Mouse (Mus musculus) cerebellum, adult 11-12 months (tissue): ENCODE measurements at regions not wholly inside any gene's neighbourhood (a gene's known extent, or its start where the extent isn't known, plus 50 kb on each side); places are given as distances from the start of the nearest gene placed in this dataset.

Experiments
- DNase-seq: peaks from one replicate; pipeline ENCODE4 v3.0.0; 2022

- no peak for DNase-seq
These were observed 109.3 kb upstream of the Ado start for GRCm38 (mm10) chr10:67658005-67658545.

- DNase-seq: no peak
These were observed 108.5 kb upstream of the Ado start for GRCm38 (mm10) chr10:67657305-67657704.

GRCm38 (mm10) chr10:67654518-67654917, 105.8 kb upstream of the Ado start:
- no peak for DNase-seq

GRCm38 (mm10) chr10:67652300-67652699, 103.5 kb upstream of the Ado start:
- no peak for DNase-seq

GRCm38 (mm10) chr10:67651386-67651785, 102.6 kb upstream of the Ado start:
- no peak for DNase-seq

- no peak for DNase-seq
These were observed 99.3 kb upstream of the Ado start for GRCm38 (mm10) chr10:67647777-67648727.

- no peak for DNase-seq
These were observed 98.2 kb upstream of the Ado start for GRCm38 (mm10) chr10:67646659-67647559.

GRCm38 (mm10) chr10:67645821-67646220, 97.1 kb upstream of the Ado start:
- DNase-seq: no peak

- no peak for DNase-seq
These were observed 95.5 kb upstream of the Ado start for GRCm38 (mm10) chr10:67644280-67644679.

GRCm38 (mm10) chr10:67643685-67644084, 94.9 kb upstream of the Ado start:
- peak; percentile 16 for DNase-seq

- no peak for DNase-seq
These were observed 88.6 kb upstream of the Ado start for GRCm38 (mm10) chr10:67637339-67637738.

GRCm38 (mm10) chr10:67636569-67636968, 87.8 kb upstream of the Ado start:
- DNase-seq: no peak

GRCm38 (mm10) chr10:67634795-67635194, 86.0 kb upstream of the Ado start:
- no peak for DNase-seq

- DNase-seq: no peak
These were observed 84.3 kb upstream of the Ado start for GRCm38 (mm10) chr10:67633063-67633462.

- DNase-seq: no peak
These were observed 74.6 kb upstream of the Ado start for GRCm38 (mm10) chr10:67623338-67623737.

- no peak for DNase-seq
These were observed 71.3 kb upstream of the Ado start for GRCm38 (mm10) chr10:67620018-67620417.

- no peak for DNase-seq
These were observed 69.4 kb upstream of the Ado start for GRCm38 (mm10) chr10:67618112-67618511.

- no peak for DNase-seq
These were observed 66.3 kb upstream of the Ado start for GRCm38 (mm10) chr10:67615016-67615415.

- no peak for DNase-seq
These were observed 61.9 kb upstream of the Ado start for GRCm38 (mm10) chr10:67610689-67611088.

- no peak for DNase-seq
These were observed 59.3 kb upstream of the Ado start for GRCm38 (mm10) chr10:67608033-67608432.

- DNase-seq: no peak
These were observed 58.7 kb upstream of the Ado start for GRCm38 (mm10) chr10:67607297-67608032.

- DNase-seq: no peak
These were observed 58.0 kb upstream of the Ado start for GRCm38 (mm10) chr10:67606739-67607138.

- DNase-seq: no peak
These were observed 50.6 kb upstream of the Ado start for GRCm38 (mm10) chr10:67599390-67599789.
